Mouse (Mus musculus): Measurements from ENCODE around the gene Fastkd5. TPM values are rescaled to one million over a fixed set of nuclear protein-coding genes. Genes with fewer than 3 reads are reported as not detected.
A peak's percentile ranks its signal among the peaks of the same experiment; 100 is the strongest.

Fastkd5 gene
- polyA plus RNA-seq, 1 experiment from 2014 or later, result 11.2 TPM

GRCm38 (mm10) chr2:130632416-130632815 is 2.6 kb upstream of the Fastkd5 start:
- H3K4me1 ChIP-seq, result peaks cover 36% of the 10 kb centered on the region
- no peak overlapping the region for H3K9ac ChIP-seq
- peaks cover 40% of the 10 kb centered on the region for H3K27me3 ChIP-seq (replicated peaks)
- H3K4me2 ChIP-seq, result no peak overlapping the region
- no peaks in the 10 kb centered on the region for H3K9me3 ChIP-seq
- no peak overlapping the region for H3K27ac ChIP-seq
- ATAC-seq (replicated peaks), result no peak
- H3K36me3 ChIP-seq (replicated peaks), result no peaks in the 10 kb centered on the region
- 38% methylated on average over 1 of the region's 1 CpGs for WGBS
- no peak overlapping the region for H3K4me3 ChIP-seq

- peak overlapping the region; percentile 96 for H3K4me3 ChIP-seq
- peak overlapping the region; percentile 92 for H3K4me2 ChIP-seq
- H3K4me1 ChIP-seq, result peaks cover 19% of the 10 kb centered on the region
- peak; percentile 61 for ATAC-seq (replicated peaks)
- H3K27me3 ChIP-seq (replicated peaks), result peaks cover 8% of the 10 kb centered on the region
- H3K36me3 ChIP-seq (replicated peaks), result peaks cover 6% of the 10 kb centered on the region; the same call in 1 of the 2 replicates
- 2% methylated on average over 37 of the region's 37 CpGs for WGBS
- H3K9me3 ChIP-seq, result no peaks in the 10 kb centered on the region
- peak overlapping the region; percentile 82 for H3K9ac ChIP-seq
- H3K27ac ChIP-seq, result peak overlapping the region; percentile 69
Measured at GRCm38 (mm10) chr2:130629080-130629838, 568 bp downstream of the Fastkd5 start.

- WGBS, result 58% methylated on average over 3 of the region's 3 CpGs
- Histone ChIP-seq H3K4me2 (peak overlapping the region; percentile 92), H3K4me1 (peaks cover 16% of the 10 kb centered on the region), H3K27ac (no peak overlapping the region), H3K27me3 (replicated peaks) (no peaks in the 10 kb centered on the region), H3K9me3 (no peaks in the 10 kb centered on the region), H3K36me3 (replicated peaks) (peaks cover 6% of the 10 kb centered on the region; the same call in 1 of the 2 replicates), H3K4me3 (peak overlapping the region; percentile 96), H3K9ac (no peak overlapping the region)
- ATAC-seq (replicated peaks), result no peak
Measured at GRCm38 (mm10) chr2:130628424-130628823, 1.4 kb downstream of the Fastkd5 start.

- 94% methylated on average over 7 of the region's 7 CpGs for WGBS
Measured at GRCm38 (mm10) chr2:130618972-130619371, 10.9 kb downstream of the Fastkd5 start.

GRCm38 (mm10) chr2:130613091-130613490 is 16.7 kb downstream of the Fastkd5 start:
- Histone ChIP-seq H3K4me1 (no peaks in the 10 kb centered on the region), H3K36me3 (replicated peaks) (peaks cover 21% of the 10 kb centered on the region; the same call in 1 of the 2 replicates), H3K9me3 (no peaks in the 10 kb centered on the region), H3K27me3 (replicated peaks) (no peaks in the 10 kb centered on the region), H3K27ac (no peak overlapping the region), H3K9ac (no peak overlapping the region), H3K4me2 (no peak overlapping the region), H3K4me3 (no peak overlapping the region)
- ATAC-seq (replicated peaks), result no peak
- WGBS, result 63% methylated on average over 3 of the region's 3 CpGs

More at GRCm38 (mm10) chr2:130618972-130619371, 10.9 kb downstream of the Fastkd5 start:
- Histone ChIP-seq H3K27ac (no peak overlapping the region), H3K9ac (no peak overlapping the region), H3K4me2 (no peak overlapping the region), H3K4me3 (no peak overlapping the region), H3K27me3 (replicated peaks) (no peaks in the 10 kb centered on the region), H3K9me3 (no peaks in the 10 kb centered on the region), H3K4me1 (no peaks in the 10 kb centered on the region), H3K36me3 (replicated peaks) (peaks cover 22% of the 10 kb centered on the region; the same call in 1 of the 2 replicates)
- ATAC-seq (replicated peaks), result no peak

- Histone ChIP-seq H3K27ac (no peak overlapping the region), H3K27me3 (replicated peaks) (no peaks in the 10 kb centered on the region), H3K9me3 (no peaks in the 10 kb centered on the region), H3K4me3 (no peak overlapping the region), H3K4me1 (no peaks in the 10 kb centered on the region), H3K4me2 (no peak overlapping the region), H3K9ac (no peak overlapping the region), H3K36me3 (replicated peaks) (peaks cover 27% of the 10 kb centered on the region)
- 84% methylated on average over 4 of the region's 4 CpGs for WGBS
- ATAC-seq (replicated peaks), result no peak
Measured at GRCm38 (mm10) chr2:130602195-130602594, 27.6 kb downstream of the Fastkd5 start.

GRCm38 (mm10) chr2:130598399-130598798 is 31.4 kb downstream of the Fastkd5 start:
- Histone ChIP-seq H3K4me3 (no peak overlapping the region), H3K4me2 (no peak overlapping the region), H3K4me1 (no peaks in the 10 kb centered on the region), H3K27ac (no peak overlapping the region), H3K9me3 (no peaks in the 10 kb centered on the region), H3K9ac (no peak overlapping the region), H3K27me3 (replicated peaks) (no peaks in the 10 kb centered on the region), H3K36me3 (replicated peaks) (peaks cover 20% of the 10 kb centered on the region)
- 70% methylated on average over 3 of the region's 3 CpGs for WGBS
- ATAC-seq (replicated peaks), result no peak

- no peaks in the 10 kb centered on the region for H3K4me1 ChIP-seq
- H3K9ac ChIP-seq, result no peak overlapping the region
- H3K36me3 ChIP-seq (replicated peaks), result peaks cover 18% of the 10 kb centered on the region
- H3K9me3 ChIP-seq, result no peaks in the 10 kb centered on the region
- no peak overlapping the region for H3K27ac ChIP-seq
- no peak overlapping the region for H3K4me2 ChIP-seq
- no peaks in the 10 kb centered on the region for H3K27me3 ChIP-seq (replicated peaks)
- 0 out of 2 replicates have a peak, but pooled peaks have one; percentile 30 for ATAC-seq (replicated peaks)
- WGBS, result 4% methylated on average over 1 of the region's 1 CpGs
- no peak overlapping the region for H3K4me3 ChIP-seq
Measured at GRCm38 (mm10) chr2:130597601-130598010, 32.2 kb downstream of the Fastkd5 start.

GRCm38 (mm10) chr2:130595596-130595995 is 34.2 kb downstream of the Fastkd5 start:
- no peak for ATAC-seq (replicated peaks)
- Histone ChIP-seq H3K9me3 (no peaks in the 10 kb centered on the region), H3K4me1 (no peaks in the 10 kb centered on the region), H3K27ac (no peak overlapping the region), H3K4me3 (no peak overlapping the region), H3K4me2 (no peak overlapping the region), H3K9ac (no peak overlapping the region), H3K36me3 (replicated peaks) (peaks cover 18% of the 10 kb centered on the region), H3K27me3 (replicated peaks) (no peaks in the 10 kb centered on the region)
- WGBS, result 76% methylated on average over 1 of the region's 1 CpGs

- 96% methylated on average over 2 of the region's 2 CpGs for WGBS
- H3K36me3 ChIP-seq (replicated peaks), result no peaks in the 10 kb centered on the region; the same call in 1 of the 2 replicates
- no peak overlapping the region for H3K4me3 ChIP-seq
- H3K27ac ChIP-seq, result no peak overlapping the region
- no peaks in the 10 kb centered on the region for H3K4me1 ChIP-seq
- no peaks in the 10 kb centered on the region for H3K27me3 ChIP-seq (replicated peaks)
- ATAC-seq (replicated peaks), result no peak
- no peak overlapping the region for H3K4me2 ChIP-seq
- no peaks in the 10 kb centered on the region for H3K9me3 ChIP-seq
- H3K9ac ChIP-seq, result no peak overlapping the region
Measured at GRCm38 (mm10) chr2:130591016-130591415, 38.8 kb downstream of the Fastkd5 start.

- WGBS, result 94% methylated on average over 2 of the region's 2 CpGs
- ATAC-seq (replicated peaks), result no peak
- no peaks in the 10 kb centered on the region for H3K4me1 ChIP-seq
Measured at GRCm38 (mm10) chr2:130589761-130590160, 40.1 kb downstream of the Fastkd5 start.

GRCm38 (mm10) chr2:130589157-130589556 is 40.7 kb downstream of the Fastkd5 start:
- Histone ChIP-seq H3K9ac (no peak overlapping the region), H3K4me1 (no peaks in the 10 kb centered on the region), H3K4me3 (no peak overlapping the region), H3K27me3 (replicated peaks) (no peaks in the 10 kb centered on the region), H3K4me2 (no peak overlapping the region), H3K36me3 (replicated peaks) (no peaks in the 10 kb centered on the region; the same call in 1 of the 2 replicates), H3K9me3 (no peaks in the 10 kb centered on the region), H3K27ac (no peak overlapping the region)
- 66% methylated on average over 4 of the region's 4 CpGs for WGBS
- no peak for ATAC-seq (replicated peaks)

More at GRCm38 (mm10) chr2:130589761-130590160, 40.1 kb downstream of the Fastkd5 start:
- H3K36me3 ChIP-seq (replicated peaks), result no peaks in the 10 kb centered on the region; the same call in 1 of the 2 replicates
- H3K4me3 ChIP-seq, result no peak overlapping the region
- H3K4me2 ChIP-seq, result no peak overlapping the region
- H3K9ac ChIP-seq, result no peak overlapping the region
- H3K27ac ChIP-seq, result no peak overlapping the region
- no peaks in the 10 kb centered on the region for H3K27me3 ChIP-seq (replicated peaks)
- H3K9me3 ChIP-seq, result no peaks in the 10 kb centered on the region

GRCm38 (mm10) chr2:130588373-130588772 is 41.5 kb downstream of the Fastkd5 start:
- WGBS, result 87% methylated on average over 2 of the region's 2 CpGs
- Histone ChIP-seq H3K4me3 (no peak overlapping the region), H3K4me1 (no peaks in the 10 kb centered on the region), H3K27ac (no peak overlapping the region), H3K36me3 (replicated peaks) (no peaks in the 10 kb centered on the region; the same call in 1 of the 2 replicates), H3K9me3 (no peaks in the 10 kb centered on the region), H3K27me3 (replicated peaks) (no peaks in the 10 kb centered on the region), H3K4me2 (no peak overlapping the region), H3K9ac (no peak overlapping the region)
- ATAC-seq (replicated peaks), result no peak
